27 mouse cellular contexts compared by ENCODE assay signal in genomic region chr9:123966858-123967495, GRCm38 (mm10). TPM values are rescaled to one million over a fixed set of nuclear protein-coding genes. Genes with fewer than 3 reads are reported as not detected.
DNase-seq lines count a peak whose midpoint lies in the region; ATAC-seq and TF ChIP-seq lines count a peak whose summit lies in the region.
"Not testable (repeated sequence)": the region's sequence is repeated elsewhere in the genome, so short reads cannot be mapped to it uniquely, and the experiment has no call there.
"Had no signal": no experiment of that assay in that cellular context is flagged by ENCODE, and none has a peak within 500 bp of the region (broad histone marks: within the 10 kb centered on the region; RNA-seq: fewer than 3 reads in every experiment).

No protein-coding gene starts in this region.

- H3K36me3 ChIP-seq in MEL (ENCODE audit: control insufficient read depth in 1 of 2, insufficient read depth in 2 of 2, low read length in 2 of 2): peaks cover 0 to 14% of the 10 kb centered on the region in 2 experiments; a peak in 2 of 4 replicates
- H3K36me3 ChIP-seq in liver, embryonic 11.5 days (ENCODE audit: control insufficient read depth, insufficient read depth, low read length); liver, embryonic 14.5 days (replicated peaks; ENCODE audit: control insufficient read depth, insufficient read depth, low read depth); liver, postnatal 0 days (replicated peaks; ENCODE audit: insufficient read depth, low read length); megakaryocyte, embryonic 14.5 days (replicated peaks; ENCODE audit: low read length): not testable (repeated sequence)

- H3K27me3 ChIP-seq in MEL (ENCODE audit: control insufficient read depth in 1 of 2, insufficient read depth in 2 of 2, low read length in 2 of 2); liver, embryonic 11.5 days (replicated peaks; ENCODE audit: control insufficient read depth, insufficient read depth, low read length); liver, embryonic 14.5 days (ENCODE audit: control insufficient read depth, insufficient read depth, low read length); liver, postnatal 0 days (ENCODE audit: insufficient read depth, low read length); megakaryocyte, embryonic 14.5 days (replicated peaks): not testable (repeated sequence)

- peak overlapping the region; percentile 7; the same call in 1 of the 2 replicates for H3K4me2 ChIP-seq in liver, embryonic 11.5 days
- peak overlapping the region; percentile 24; the same call in 1 of the 2 replicates for H3K4me2 ChIP-seq in liver, embryonic 14.5 days (ENCODE audit: low read depth)
- H3K4me2 ChIP-seq in liver, postnatal 0 days (ENCODE audit: low read depth, low read length): peak overlapping the region; percentile 32; the same call in 1 of the 2 replicates

- not testable (repeated sequence) for H3K79me2 ChIP-seq in MEL (ENCODE audit: control insufficient read depth, insufficient read depth, low read length, poor library complexity)

- peak; percentile 89 for ATAC-seq in erythroblast, adult 5-6 weeks (replicated peaks; ENCODE audit: low FRiP score, poor library complexity, severe bottlenecking)
- peak; percentile 87 for ATAC-seq in liver, embryonic 11.5 days (replicated peaks; ENCODE audit: low FRiP score)
- ATAC-seq in liver, embryonic 14.5 days (ENCODE audit: insufficient read depth): peak; percentile 90
- peak; percentile 70 for ATAC-seq in liver, postnatal 0 days

- not testable (repeated sequence) for TF ChIP-seq CTCF in MEL (IDR thresholded peaks at IDR 0.05 in 2 of 3, conservative IDR thresholded peaks at IDR 0.05 in 1 of 3; ENCODE audit: control insufficient read depth in 1 of 3, insufficient read depth in 1 of 3, low read depth in 2 of 3, low read length in 3 of 3, poor library complexity in 1 of 3, severe bottlenecking in 1 of 3); liver, embryonic 14.5 days (IDR thresholded peaks at IDR 0.05; ENCODE audit: low read depth); liver, postnatal 0 days (IDR thresholded peaks at IDR 0.05; ENCODE audit: low read depth)

- H3K4me3 ChIP-seq in MEL (ENCODE audit: control insufficient read depth in 1 of 2, insufficient read depth in 1 of 2, low read depth in 2 of 2, low read length in 2 of 2); liver, embryonic 11.5 days (ENCODE audit: low read depth, low read length); liver, embryonic 14.5 days (ENCODE audit: insufficient read depth in 1 of 2, low read depth in 2 of 2, low read length in 2 of 2): not testable (repeated sequence)
- peak overlapping the region; percentile 23 for H3K4me3 ChIP-seq in liver, postnatal 0 days (ENCODE audit: low read depth, low read length)
- peak overlapping the region; percentile 70 for H3K4me3 ChIP-seq in megakaryocyte, embryonic 14.5 days (replicated peaks)

- H3K9me3 ChIP-seq in MEL (replicated peaks; ENCODE audit: insufficient read depth, low read length); liver, embryonic 11.5 days (ENCODE audit: control insufficient read depth, low read length); liver, embryonic 14.5 days (ENCODE audit: control insufficient read depth, low read length); liver, postnatal 0 days (ENCODE audit: low read length); megakaryocyte, embryonic 14.5 days: not testable (repeated sequence)

- H3K9ac ChIP-seq in MEL (ENCODE audit: control insufficient read depth, low read depth, low read length, poor library complexity, severe bottlenecking); liver, embryonic 11.5 days (ENCODE audit: low read depth, low read length); liver, embryonic 14.5 days (replicated peaks); liver, postnatal 0 days (replicated peaks): not testable (repeated sequence)

- not testable (repeated sequence) for H3K27ac ChIP-seq in MEL (ENCODE audit: control insufficient read depth, low read depth, low read length); liver, embryonic 11.5 days (ENCODE audit: low read depth, low read length); liver, embryonic 14.5 days
- 0 out of 2 replicates have a peak overlapping the region, but pooled peaks have one; percentile 24 for H3K27ac ChIP-seq in liver, postnatal 0 days (ENCODE audit: low read depth)

- peak; percentile 31 for DNase-seq in MEL (ENCODE audit: low read depth, low spot score)
- DNase-seq in liver, embryonic 11.5 days (ENCODE audit: low spot score); liver, embryonic 14.5 days (ENCODE audit: low read depth in 3 of 3, low spot score in 3 of 3); liver, postnatal 0 days: not testable (repeated sequence)

- 38% methylated on average over 1 of the region's 4 CpGs for WGBS in liver, embryonic 11.5 days
- WGBS in liver, embryonic 14.5 days (ENCODE audit: insufficient replicate concordance): 6% methylated on average over 1 of the region's 4 CpGs
- 35% methylated on average over 1 of the region's 4 CpGs for WGBS in liver, postnatal 0 days (ENCODE audit: insufficient replicate concordance)

- not testable (repeated sequence) for TF ChIP-seq EP300 in MEL (IDR thresholded peaks at IDR 0.05; ENCODE audit: low read depth in 1 of 2, low read length in 2 of 2); liver, postnatal 0 days (IDR thresholded peaks at IDR 0.05; ENCODE audit: low read depth)
- TF ChIP-seq EP300 in liver, embryonic 14.5 days (IDR thresholded peaks at IDR 0.05; ENCODE audit: low read depth): peak; percentile 38; the same call in 1 of the 2 replicates

- TF ChIP-seq RAD21 in MEL (IDR thresholded peaks at IDR 0.05; ENCODE audit: low read depth, low read length): not testable (repeated sequence)

- not testable (repeated sequence) for H3K4me1 ChIP-seq in MEL (ENCODE audit: control insufficient read depth in 1 of 2, insufficient read depth in 2 of 2, low read length in 2 of 2); liver, embryonic 11.5 days (replicated peaks; ENCODE audit: control insufficient read depth, insufficient read depth, low read length); liver, embryonic 14.5 days (replicated peaks; ENCODE audit: control insufficient read depth in 2 of 2, insufficient read depth in 2 of 2, low read length in 1 of 2); liver, postnatal 0 days (ENCODE audit: insufficient read depth)
- H3K4me1 ChIP-seq in megakaryocyte, embryonic 14.5 days: peaks cover 23% of the 10 kb centered on the region

- not testable (repeated sequence) for TF ChIP-seq POLR2A in MEL (IDR thresholded peaks at IDR 0.05; ENCODE audit: control insufficient read depth in 1 of 2, insufficient read depth in 1 of 2, low read depth in 1 of 2, low read length in 2 of 2, poor library complexity in 1 of 2)

TF ChIP-seq in MEL, 35 proteins besides CTCF, POLR2A, EP300 and RAD21:
- TF ChIP-seq TAL1 (IDR thresholded peaks at IDR 0.05; ENCODE audit: low read length): 0 out of 2 replicates have a peak, but pooled peaks have one; percentile 32
TF ChIP-seq in MEL: peak in this region for 1; not testable (repeated sequence) for 34.

RNA-seq across cellular contexts. Expression of gene Ccr1, which starts 1.5 kb away (rescaled TPM):
- not detected in 2 replicates for total RNA-seq in MEL (2012; rRNA removed)
- polyA plus RNA-seq in MEL (2012; ENCODE audit: insufficient read depth in 1 of 2, insufficient read length in 2 of 2, low read depth in 1 of 2, low replicate concordance in 2 of 2, missing spikeins in 1 of 2): under 1 TPM in 1 of 2 experiments, not detected in 1; 0.07 TPM
- 12.3 and 17.3 TPM in 2 replicates for total RNA-seq in erythroblast, adult 5-6 weeks (2015; ENCODE audit: low replicate concordance)
- 12.1 and 14.9 TPM in 2 replicates for total RNA-seq in erythroblast, adult 5-6 weeks (2017; ENCODE audit: low replicate concordance)
- 1.9 and 2.0 TPM in 2 replicates for polyA plus RNA-seq in liver, embryonic 11.5 days (2014; fragmentation: Nextera tagmentation; extraction: Ambion mirVana)
- polyA plus RNA-seq in liver, embryonic 14.5 days (2012; rRNA removed): 0.70 and 1.4 TPM in 2 replicates
- polyA plus RNA-seq in liver, embryonic 14.5 days (2014; fragmentation: Nextera tagmentation; extraction: Ambion mirVana): 2.0 and 2.4 TPM in 2 replicates
- 2.9 and 3.0 TPM in 2 replicates for polyA plus RNA-seq in liver, postnatal 0 days (2015; fragmentation: Nextera tagmentation; extraction: Ambion mirVana)
- 0.30 TPM in 1 of 2 replicates, not detected in the other for polyA plus RNA-seq in megakaryocyte, embryonic 14.5 days (2012; ENCODE audit: insufficient read depth, low replicate concordance)
- polyA plus RNA-seq: erythroblast, embryonic 14.5 days had no signal

RNA-seq across cellular contexts. Expression of gene Ccr1l1, which starts 11.2 kb away (rescaled TPM):
- total RNA-seq in MEL (2012; rRNA removed): not detected in 2 replicates
- not detected for polyA plus RNA-seq in MEL (2012; ENCODE audit: insufficient read depth in 1 of 2, insufficient read length in 2 of 2, low read depth in 1 of 2, low replicate concordance in 2 of 2, missing spikeins in 1 of 2)
- not detected in 2 replicates for total RNA-seq in erythroblast, adult 5-6 weeks (2015; ENCODE audit: low replicate concordance)
- 1.4 and 1.6 TPM in 2 replicates for total RNA-seq in erythroblast, adult 5-6 weeks (2017; ENCODE audit: low replicate concordance)
- not detected in 2 replicates for polyA plus RNA-seq in liver, embryonic 11.5 days (2014; fragmentation: Nextera tagmentation; extraction: Ambion mirVana)
- 0.04 TPM in 1 of 2 replicates, not detected in the other for polyA plus RNA-seq in liver, embryonic 14.5 days (2012; rRNA removed)
- not detected in 2 replicates for polyA plus RNA-seq in liver, embryonic 14.5 days (2014; fragmentation: Nextera tagmentation; extraction: Ambion mirVana)
- polyA plus RNA-seq in liver, postnatal 0 days (2015; fragmentation: Nextera tagmentation; extraction: Ambion mirVana): 0.09 TPM in 1 of 2 replicates, not detected in the other
- polyA plus RNA-seq in megakaryocyte, embryonic 14.5 days (2012; ENCODE audit: insufficient read depth, low replicate concordance): not detected in 2 replicates
- total RNA-seq: adrenal gland, adult 8-10 months; adrenal gland, postnatal 25 days; gastrocnemius, adult 18-20 months; gastrocnemius, postnatal 10 days; gastrocnemius, postnatal 36 days; granulocyte monocyte progenitor cell, adult 5-6 weeks; heart, adult 2 months; heart, postnatal 25 days; hematopoietic stem cell, adult 5-6 weeks had no signal
- polyA plus RNA-seq: activated CD4-positive, CD25-positive, alpha-beta regulatory T cell, adult 4 months; embryonic facial prominence, embryonic 12.5 days; embryonic facial prominence, embryonic 15.5 days; erythroblast, embryonic 14.5 days; forebrain, embryonic 10.5 days; forebrain, embryonic 13.5 days; forebrain, embryonic 16.5 days; heart, adult 2 months; heart, embryonic 10.5 days; heart, embryonic 14.5 days; heart, postnatal 0 days; hindbrain, embryonic 12.5 days; hindbrain, embryonic 15.5 days had no signal

RNA-seq across cellular contexts. Expression of gene Ccr3, which starts 54.8 kb away (rescaled TPM):
- total RNA-seq in MEL (2012; rRNA removed): not detected in 2 replicates
- not detected for polyA plus RNA-seq in MEL (2012; ENCODE audit: insufficient read depth in 1 of 2, insufficient read length in 2 of 2, low read depth in 1 of 2, low replicate concordance in 2 of 2, missing spikeins in 1 of 2)
- total RNA-seq in erythroblast, adult 5-6 weeks (2015; ENCODE audit: low replicate concordance): 25.5 and 33.2 TPM in 2 replicates
- total RNA-seq in erythroblast, adult 5-6 weeks (2017; ENCODE audit: low replicate concordance): 15.9 and 17.4 TPM in 2 replicates
- polyA plus RNA-seq in liver, embryonic 11.5 days (2014; fragmentation: Nextera tagmentation; extraction: Ambion mirVana): 0.04 and 0.05 TPM in 2 replicates
- polyA plus RNA-seq in liver, embryonic 14.5 days (2012; rRNA removed): 0.02 and 0.07 TPM in 2 replicates
- 0.05 and 0.13 TPM in 2 replicates for polyA plus RNA-seq in liver, embryonic 14.5 days (2014; fragmentation: Nextera tagmentation; extraction: Ambion mirVana)
- polyA plus RNA-seq in liver, postnatal 0 days (2015; fragmentation: Nextera tagmentation; extraction: Ambion mirVana): 0.40 and 0.42 TPM in 2 replicates
- 1.5 TPM in 1 of 2 replicates, not detected in the other for polyA plus RNA-seq in megakaryocyte, embryonic 14.5 days (2012; ENCODE audit: insufficient read depth, low replicate concordance)
- total RNA-seq: adrenal gland, adult 8-10 months; adrenal gland, postnatal 25 days; gastrocnemius, adult 18-20 months; gastrocnemius, postnatal 36 days; heart, adult 2 months; heart, postnatal 25 days had no signal
- polyA plus RNA-seq: embryonic facial prominence, embryonic 12.5 days; erythroblast, embryonic 14.5 days; forebrain, embryonic 10.5 days; forebrain, embryonic 13.5 days; forebrain, embryonic 16.5 days; heart, postnatal 0 days; hindbrain, embryonic 12.5 days; hindbrain, embryonic 15.5 days had no signal
